Mouse (Mus musculus) erythroblast, adult 5-6 weeks (primary cell): ENCODE measurements around the gene Faf1. TPM values are rescaled to one million over a fixed set of nuclear protein-coding genes. Genes with fewer than 3 reads are reported as not detected.

Source experiments
- ATAC-seq: replicated peaks from 2 replicates; pipeline ENCODE4 v1.8.0; 2016; ENCODE audit warnings: moderate number of reproducible peaks, mild to moderate bottlenecking, moderate TSS enrichment, inconsistent platforms; ENCODE audit not compliant: poor library complexity, low FRiP score, severe bottlenecking
- total RNA-seq, 2 experiments: library from RNA; stranded (forward) in 1 of 2; stranded (reverse) in 1 of 2; fragments of 150-400 nt in 1 of 2; fragments of 200-764, 138-1000 nt in 1 of 2; gene quantifications; 2 replicates each; pipeline versions ENCODE4 v1.2.3 to v1.2.4; 2015 to 2017; ENCODE audit warnings: low replicate concordance in 2 of 2

Faf1 gene
- total RNA-seq, 2 experiments from 2014 or later, result 21.9 to 24.8 TPM

DNA sequence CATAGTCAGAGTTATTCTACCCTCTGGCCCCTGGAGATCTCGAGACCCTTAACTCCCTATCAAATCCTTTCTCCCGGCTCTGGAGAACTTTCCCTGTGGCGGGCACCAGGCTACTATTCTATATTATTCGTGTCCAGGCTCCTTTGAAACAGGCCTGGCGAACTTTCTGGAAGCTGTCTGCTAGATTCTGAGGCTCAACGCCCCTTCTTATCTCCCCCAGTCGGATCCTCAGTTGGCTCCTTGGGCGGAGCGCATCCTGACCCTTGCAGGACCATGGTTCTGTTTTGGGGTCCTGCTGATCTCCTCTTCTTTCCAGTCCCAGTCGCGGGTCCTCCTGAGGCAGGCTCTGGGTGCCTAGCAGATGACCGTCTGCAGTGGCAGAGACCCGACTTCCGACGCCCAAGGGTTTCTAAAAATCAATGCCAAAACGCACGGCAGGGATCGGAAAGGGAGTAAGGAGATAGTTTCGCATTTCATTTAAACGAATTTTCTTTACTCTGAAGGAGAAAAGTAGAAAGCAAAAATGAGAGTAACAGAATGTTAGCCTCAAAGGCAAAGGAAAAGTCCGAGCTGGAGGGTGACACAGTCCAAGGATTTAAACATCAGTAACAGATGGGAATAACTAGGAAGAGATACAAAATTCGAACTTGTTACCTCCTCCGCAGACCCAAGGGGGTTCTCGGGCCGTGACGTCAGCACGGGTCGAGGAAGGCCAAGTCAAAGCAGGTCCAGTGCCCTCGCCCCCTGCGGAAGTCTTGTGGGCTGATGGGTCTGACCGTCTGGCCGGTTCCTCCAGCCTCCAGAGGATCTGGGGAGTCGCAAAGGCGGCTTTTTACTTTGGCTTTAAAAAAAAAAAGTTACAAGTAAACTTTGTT lies 300.1 kb downstream of the Faf1 start:
- no peak for ATAC-seq

DNA sequence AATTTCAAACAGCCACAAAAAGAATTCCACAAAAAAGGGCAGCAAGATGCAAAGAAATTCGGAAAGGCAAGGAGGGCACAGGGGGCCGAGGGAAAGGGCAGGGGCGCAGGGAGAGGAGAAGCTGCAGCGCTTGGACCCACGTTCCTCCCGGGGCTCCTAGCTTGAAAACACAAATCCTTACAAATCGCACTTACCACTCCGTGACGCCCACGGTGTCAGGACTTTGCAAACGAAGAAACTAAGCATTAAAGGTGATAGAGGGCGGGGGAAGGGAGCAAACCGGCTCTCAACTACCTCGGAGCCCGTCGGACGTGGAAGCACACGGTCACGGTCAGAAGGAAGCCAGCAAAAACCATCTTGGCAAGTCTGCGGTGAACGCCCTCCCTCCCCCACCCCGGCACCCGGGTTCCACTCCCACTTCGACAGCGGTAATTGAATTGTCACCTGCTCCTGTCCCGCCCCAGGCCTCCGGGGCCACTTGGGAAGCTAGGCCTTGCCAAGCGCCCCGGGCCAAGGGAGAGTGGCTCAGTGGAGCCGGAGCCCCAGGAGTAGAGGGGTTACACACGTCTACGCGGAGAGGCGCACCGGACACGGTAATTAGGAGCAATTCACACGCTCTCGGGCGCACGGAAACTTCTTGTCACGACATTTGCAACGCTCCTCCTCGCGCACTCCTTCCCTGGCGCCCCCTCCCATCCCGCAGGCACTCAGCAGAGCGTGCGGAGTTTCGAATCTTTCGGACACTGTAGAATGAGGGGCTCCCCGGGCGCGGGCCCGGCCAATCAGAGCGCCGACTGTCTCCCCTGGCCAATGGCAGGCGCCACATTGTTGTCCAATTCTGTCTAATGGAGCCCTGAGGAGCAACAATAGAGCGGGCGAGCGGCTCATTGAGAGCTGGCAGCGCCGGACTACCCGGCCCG lies 301.0 kb downstream of the Faf1 start, which contains the start of gene Dmrta2:
Gene Dmrta2 (plus strand): TSS at position 906 of the 920 bp plus-strand sequence.
- no peak for ATAC-seq

DNA sequence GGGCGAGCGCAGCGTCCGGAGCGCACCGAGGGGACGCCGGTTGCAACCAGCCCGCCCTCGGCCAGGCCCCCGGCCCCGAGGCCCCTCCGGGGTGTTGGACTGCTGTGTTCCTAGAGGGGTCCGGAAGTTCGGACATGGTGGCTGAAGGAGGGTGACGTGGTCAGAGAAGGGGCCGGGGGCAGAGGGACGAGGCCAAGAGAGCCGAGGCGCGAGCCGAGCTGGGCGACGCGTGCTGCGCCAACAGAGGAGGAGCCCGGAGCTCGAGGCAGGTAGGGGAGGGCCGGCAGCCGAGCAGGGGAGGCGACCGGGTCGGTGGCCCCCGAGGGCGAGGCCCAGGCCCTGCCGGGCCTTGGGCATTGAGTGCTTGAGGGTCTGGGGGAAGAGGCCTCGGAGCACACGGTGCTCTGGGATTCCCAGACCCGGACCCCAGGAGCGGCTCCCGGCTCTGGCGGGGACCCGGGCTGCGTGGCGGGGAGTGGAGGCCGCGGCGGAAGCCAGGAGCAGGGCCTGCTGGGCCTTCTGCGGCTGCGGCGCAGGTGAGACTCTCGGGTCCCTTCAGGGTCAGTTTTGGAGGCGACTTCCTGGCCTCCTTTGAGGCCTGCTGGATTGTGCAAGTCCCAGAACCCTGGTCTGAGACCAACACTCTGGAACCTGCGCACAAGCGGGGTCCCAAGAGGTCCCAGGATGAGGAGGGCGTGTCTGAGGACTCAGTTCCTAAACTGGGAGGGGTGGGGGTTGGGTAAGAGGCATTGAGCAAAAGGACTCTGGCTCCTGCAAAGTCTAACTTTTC lies 301.9 kb downstream of the Faf1 start:
- no peak for ATAC-seq

DNA sequence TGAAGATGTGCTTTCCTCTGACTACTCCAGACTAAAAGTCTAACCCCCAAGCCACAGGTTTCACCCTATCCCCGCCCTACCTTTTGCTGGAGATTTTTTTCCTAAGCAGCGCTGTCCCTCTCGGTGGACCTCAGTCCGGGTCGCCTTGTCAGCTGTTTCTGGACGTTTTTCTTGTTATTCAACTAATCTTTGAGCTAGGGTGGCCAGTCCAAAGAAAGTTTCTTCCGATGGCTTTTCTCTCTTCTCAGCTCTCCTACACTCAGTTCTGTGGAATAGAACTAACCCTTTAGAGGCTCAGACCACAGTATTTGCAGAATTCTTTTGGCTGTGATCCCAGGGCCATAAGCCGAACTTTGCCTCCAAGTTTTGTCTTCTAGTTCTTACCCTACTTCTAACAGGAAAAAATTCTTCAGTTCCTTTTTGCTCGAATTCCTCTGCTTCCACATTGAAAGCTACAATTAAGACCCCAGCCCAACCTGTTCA lies 302.5 kb downstream of the Faf1 start:
- no peak for ATAC-seq

DNA sequence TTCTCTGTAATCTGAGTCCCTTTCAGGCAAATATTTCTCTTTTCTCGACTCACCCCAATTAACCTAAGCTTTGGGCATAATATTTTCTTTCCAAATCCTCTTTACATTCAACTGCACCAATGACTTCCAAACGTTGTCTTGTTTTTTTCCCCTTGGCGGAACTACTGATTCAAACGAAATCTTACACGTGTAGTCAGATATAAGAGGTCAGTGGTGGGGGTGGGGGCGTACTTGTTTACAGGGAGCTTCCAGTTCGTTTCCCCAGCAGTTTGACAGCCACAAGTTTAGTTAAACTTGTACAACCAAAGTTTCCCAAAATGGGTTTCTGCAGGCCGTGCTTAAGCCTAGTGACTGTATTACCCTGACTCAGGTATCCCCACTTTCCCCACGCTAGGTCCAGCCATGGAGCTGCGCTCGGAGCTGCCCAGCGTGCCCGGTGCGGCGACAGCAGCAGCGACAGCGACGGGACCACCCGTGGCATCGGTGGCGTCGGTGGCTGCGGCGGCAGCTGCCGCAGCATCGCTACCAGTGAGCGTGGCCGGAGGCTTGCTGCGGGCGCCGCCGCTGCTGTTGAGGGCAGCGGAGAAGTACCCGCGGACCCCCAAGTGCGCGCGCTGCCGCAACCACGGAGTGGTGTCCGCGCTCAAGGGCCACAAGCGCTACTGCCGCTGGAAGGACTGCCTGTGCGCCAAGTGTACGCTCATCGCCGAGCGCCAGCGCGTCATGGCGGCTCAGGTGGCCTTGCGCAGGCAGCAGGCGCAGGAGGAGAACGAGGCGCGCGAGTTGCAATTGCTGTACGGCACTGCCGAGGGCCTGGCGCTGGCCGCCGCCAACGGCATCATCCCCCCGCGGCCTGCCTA lies 303.3 kb downstream of the Faf1 start:
- no peak for ATAC-seq

DNA sequence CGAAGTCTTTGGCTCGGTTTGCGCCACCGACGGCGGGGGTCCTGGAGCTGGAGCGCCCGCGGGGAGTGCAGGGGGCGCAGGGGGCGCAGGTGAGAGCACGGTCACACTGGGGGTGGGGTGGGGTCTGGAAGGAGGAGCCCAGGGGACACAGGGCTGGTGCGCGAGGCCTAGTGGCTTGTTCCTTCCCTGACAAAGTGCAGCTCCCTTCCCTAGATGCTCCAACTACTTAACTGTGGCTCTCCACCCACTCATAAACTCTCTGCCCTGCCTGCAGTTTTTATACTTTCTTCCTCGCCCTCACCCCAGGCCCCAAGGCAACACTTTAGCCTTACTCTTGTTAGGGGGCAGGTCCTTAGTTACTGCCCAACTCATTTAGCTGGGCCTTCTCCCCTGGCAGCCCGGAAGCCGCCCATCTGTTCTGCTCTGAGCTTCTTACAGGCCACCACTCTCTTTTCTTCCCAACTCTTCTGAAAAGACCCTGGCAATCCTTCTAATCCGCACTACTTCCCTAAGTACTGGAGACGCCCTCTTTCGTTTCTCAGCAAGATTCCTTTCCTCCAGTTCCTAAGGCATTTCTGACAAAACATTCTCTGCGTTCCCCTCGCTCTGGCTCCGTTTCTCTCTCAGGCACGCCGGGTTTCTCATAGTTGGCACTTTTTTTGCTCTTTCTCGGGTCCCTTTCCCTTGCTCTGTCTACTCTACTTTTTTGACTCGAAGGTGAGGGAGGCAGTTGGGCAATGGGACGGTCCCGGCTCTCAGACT lies 304.1 kb downstream of the Faf1 start:
- ATAC-seq, result no peak

DNA sequence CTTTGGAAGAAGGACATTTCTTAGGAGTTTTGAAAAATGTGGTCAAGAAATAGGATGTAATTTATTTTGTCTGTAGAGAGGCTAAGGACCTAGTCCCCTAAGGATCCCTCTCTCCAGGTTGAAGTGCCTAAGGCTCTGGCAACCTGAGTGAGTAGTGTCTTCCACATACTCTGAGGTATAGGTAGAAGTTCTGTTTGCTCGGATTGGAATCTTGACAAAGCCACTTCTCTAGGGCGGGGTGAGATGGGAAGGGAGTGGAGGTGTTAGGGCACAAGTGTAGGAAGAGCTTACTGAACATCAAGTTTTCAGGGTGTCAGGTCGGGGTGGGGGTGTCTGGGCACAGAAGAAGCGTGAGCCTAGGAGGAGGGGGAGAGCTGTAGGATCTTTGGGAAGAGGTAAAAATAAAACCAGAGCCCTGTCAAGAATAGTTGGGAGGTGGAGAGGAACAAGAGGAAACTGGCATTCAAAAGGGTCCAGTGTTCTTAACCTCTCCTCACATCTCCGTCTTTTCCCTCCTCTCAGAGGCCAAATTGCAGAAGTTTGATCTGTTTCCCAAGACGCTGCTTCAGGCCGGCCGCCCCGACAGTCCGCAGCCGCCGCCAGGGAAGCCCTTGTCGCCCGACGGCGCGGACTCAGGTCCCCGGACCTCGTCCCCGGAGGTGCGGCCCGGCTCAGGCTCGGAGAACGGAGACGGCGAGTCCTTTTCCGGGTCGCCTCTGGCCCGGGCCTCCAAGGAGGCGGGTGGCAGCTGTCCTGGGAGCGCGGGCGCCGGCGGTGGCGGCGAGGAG lies 304.9 kb downstream of the Faf1 start:
- no peak for ATAC-seq

DNA sequence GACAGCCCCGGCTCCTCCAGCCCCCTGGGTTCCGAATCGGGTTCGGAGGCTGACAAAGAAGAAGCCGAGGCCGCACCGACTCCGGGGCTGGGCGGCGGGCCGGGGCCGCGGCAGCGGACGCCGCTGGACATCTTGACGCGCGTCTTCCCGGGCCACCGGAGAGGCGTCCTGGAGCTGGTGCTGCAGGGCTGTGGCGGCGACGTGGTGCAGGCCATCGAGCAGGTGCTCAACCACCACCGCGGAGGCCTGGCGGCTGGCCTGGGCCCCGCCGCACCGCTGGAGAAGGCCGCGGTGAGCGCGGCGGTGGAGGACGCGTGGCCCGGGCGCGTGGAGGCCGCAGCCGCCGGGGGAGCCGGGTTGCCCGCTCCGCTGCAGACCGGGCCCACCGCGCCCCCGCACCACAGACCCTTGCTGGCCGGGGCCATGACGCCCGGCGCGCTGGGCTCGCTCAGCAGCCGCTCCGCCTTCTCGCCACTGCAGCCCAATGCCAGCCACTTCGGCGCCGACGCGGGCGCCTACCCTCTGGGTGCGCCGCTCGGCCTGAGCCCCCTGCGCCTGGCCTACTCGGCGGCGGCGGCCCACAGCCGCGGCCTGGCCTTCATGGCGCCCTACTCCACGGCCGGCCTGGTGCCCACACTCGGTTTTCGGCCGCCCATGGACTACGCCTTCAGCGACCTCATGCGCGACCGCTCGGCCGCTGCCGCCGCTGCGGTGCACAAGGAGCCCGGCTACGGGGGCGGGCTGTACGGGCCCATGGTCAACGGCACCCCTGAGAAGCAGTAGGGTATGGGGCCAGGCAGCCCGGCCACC lies 305.7 kb downstream of the Faf1 start:
- no peak for ATAC-seq

DNA sequence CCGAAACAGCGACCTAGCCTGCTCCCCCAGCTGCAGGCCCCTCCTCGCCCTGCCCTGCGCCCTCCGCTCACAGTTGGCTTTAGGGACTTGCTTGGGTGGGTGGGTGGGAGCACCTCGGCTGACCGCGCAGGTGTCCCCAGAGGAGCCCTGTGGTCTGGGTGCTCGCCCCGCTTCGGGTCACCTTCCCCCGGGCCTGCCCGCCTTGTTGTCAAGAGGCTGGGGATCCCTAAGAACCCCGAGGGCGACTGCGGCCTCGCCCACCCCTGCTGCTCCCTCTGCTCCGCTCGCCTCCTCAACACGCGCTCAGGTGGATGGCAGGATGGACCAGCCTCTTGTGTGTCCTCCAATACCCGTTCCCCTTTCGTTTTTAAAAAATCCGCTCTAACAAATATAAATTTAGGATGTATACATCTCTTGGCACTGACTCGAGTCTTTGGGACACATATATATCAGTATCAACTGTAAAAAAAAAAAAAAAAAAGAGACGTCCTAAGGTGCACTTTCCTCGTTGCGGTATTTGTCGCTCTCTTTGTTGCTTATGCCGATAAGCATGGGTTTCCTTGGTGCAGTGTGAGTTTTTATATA lies 306.4 kb downstream of the Faf1 start:
- no peak for ATAC-seq

DNA sequence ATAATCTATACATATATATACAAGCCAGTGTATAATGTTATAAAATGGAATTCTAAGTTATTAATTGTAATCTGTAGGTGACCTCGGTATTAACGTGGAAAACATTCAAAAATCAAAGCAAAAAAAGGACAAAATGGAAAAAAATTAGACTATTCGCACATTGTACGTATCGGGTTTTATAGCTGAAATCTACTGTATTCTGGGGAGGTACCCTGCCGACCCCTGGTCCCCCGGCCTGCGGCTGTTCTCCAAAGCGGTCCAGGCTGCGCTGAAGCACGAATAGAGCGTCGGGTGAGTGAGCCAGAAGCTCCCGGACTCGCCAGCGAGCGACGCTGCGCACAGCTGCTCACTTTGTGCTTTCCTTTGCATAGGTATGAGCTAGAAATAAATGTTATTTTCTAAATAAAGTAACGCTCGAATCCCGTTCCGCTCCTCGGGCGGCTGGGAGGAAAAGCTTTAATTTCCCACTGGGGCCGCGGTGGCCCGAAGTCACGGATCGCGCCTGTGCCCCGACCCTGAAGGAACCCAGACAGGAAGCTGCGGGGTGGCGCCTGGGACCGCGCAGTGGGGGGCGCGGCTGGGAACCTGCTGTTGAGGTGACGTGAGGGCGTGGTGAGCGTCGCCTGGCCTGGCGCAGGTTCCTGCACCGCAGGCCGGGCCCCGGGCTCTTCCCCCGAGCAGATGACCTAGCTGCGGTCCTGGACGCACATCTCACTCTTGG lies 307.1 kb downstream of the Faf1 start:
- ATAC-seq, result no peak

DNA sequence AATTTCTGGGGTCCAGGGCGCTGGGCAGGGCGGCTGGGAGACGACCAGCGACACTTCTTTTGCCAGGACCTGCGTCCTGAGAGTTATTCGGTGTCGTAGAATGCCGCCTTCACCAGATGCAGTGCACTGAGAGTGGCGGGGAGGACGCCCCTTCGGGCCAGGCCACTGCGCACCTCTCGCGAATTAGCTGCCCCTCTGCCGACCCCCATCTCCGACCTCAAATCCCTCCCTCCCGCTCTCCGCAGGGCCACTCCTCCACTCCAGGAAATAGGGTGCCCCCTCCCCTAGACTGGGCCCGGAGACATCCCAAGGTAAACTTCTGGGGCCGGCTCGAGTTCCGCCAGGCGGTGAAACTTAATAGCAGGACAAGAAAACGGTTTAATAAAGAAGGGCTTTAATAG lies 307.6 kb downstream of the Faf1 start:
- no peak for ATAC-seq

DNA sequence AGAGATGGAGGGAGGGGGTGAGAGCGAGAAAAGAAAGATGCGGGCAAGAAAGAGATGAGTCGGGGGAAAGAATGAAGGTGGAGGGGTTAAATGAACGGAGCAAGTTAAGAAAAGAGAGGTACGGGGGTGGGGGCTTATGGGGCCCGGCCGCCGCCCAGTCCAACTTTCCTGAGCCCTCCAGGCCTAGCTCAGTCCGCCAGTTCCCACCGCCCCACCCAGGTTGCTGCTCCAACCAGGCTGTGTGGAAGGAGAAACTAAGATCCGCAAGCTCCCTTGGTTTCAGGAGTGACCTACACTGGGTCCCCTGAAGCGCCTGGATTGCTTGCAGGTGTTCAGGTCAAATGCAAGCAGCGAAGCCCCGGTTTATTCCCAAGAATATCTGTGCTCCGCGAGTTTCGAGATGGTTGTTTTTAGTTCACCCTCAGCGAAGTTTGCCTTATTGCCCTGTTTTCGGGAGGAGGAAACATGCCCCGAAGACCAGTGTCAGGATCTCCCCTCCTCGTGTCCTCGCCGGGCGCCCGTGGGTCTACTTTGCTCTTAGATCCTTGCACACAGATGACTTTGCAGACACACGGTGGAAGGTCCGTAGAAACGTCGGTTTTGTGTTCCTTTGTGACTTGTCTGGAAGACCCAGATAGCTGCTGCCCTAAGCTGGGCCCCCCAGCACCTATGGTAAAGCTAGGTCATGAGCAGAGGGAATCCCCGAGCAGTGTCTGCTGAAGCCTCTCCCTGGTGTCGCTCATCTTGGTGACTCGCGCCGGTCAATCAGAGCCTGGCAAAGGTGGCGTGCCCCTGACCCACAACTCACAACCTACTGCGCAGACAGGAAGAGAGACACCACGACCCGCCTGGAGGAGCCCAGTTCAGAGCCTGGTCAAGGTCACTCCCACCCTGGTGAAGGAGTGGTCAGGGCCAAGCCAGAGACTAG lies 308.4 kb downstream of the Faf1 start:
- no peak for ATAC-seq

DNA sequence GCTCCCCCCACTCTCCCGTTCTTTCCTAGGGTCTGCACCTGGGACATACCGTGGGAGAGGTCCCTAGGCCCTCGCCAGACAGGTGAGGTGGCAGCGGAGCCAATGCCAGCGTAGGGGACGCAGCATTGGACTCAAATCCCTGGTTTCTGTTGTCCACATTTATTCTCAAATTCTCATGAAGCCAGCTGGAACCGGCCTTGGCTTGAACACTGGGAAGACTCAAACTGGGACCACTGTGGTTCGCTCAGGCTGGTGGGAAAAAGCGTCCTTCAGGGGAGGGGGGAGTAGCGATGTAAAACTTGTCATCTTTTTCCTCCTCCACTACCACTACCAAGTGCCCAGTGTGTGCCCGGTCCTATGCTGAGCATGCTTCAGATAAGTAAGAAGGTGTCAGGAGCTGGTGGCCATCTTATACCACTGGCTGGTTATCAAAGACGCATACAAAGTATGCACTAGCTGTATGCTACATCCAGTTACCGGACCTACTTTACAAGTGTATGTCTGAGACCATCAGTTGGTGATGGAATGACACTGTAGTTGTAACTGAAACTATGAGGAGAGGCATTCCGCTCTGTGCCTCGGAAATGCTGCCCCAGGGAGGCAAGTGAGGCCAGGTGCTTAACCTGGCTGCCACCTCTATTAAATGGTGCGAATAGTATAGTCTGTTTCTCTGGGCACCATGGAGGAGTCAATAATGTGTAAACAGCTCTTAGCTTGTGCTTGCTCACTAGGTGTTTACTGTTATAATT lies 309.2 kb downstream of the Faf1 start:
- no peak for ATAC-seq

DNA sequence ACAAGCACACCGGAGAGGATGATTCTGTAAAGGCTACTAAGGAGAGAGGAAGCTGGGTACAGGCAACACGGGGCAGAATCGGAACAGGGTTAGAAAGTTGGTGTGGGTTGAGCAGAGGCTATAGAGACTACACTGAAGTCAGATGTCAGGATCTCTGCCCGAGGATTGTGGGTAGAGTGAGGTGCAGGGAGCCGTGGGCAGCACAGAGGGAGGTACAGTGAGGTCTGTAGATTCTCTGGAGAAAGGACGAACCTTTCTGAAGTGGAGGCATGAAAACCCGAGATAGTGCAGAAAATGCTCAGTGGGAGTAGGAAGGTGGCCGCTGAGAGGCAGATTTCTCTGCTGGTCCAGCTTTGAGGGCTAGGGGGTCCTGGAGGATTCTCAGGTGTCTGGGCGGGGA lies 309.9 kb downstream of the Faf1 start:
- no peak for ATAC-seq
